Comparison of ENCODE assay signal across 10 mouse cellular contexts in the genomic region with DNA sequence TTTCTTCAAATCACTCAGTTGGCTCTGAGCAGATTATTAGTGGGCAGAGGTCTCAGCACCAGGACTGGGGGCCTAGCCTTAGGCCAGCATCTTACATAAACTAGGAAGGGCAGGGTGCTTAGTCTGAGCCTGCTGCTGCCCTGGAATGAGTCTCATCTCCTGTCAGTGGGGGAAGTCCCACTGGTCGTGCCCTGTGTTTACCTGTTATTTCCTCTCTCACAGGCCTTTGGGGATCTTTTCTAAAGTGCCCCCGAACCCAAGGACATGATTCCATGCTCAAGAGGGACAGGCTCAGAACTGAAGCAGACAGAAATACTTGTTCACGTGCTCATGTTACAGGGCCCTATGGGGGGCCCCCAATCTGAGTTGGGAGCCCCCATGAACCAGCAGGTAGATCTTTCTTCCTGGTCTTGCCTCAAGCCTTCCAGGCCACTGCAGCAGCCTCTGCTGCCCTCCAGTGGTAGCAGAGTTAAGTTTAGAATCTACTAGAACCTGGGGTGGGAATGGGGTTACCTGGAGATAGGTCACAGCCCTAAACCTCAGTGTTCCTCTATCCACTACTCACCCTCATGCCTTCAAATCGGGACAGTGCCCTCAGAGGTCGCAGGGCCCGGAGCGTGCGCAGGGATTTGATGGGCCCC. TPM values are rescaled to one million over a fixed set of nuclear protein-coding genes. Genes with fewer than 3 reads are reported as not detected.
DNase-seq lines count a peak whose midpoint lies in the region; ATAC-seq and TF ChIP-seq lines count a peak whose summit lies in the region.
"Had no signal": no experiment of that assay in that cellular context is flagged by ENCODE, and none has a peak within 500 bp of the region (broad histone marks: within the 10 kb centered on the region; RNA-seq: fewer than 3 reads in every experiment).

No protein-coding gene starts in this region.

- no peak overlapping the region for H3K4me2 ChIP-seq in kidney, embryonic 16.5 days (replicated peaks; ENCODE audit: low read depth, low read length)

- peak; percentile 92 for DNase-seq in A20 (ENCODE audit: low read depth, low spot score)
- DNase-seq in c-Kit-positive CD71-positive TER-119-positive erythroid progenitor cells, embryonic 14.5 days (ENCODE audit: low spot score) = peak; percentile 27
- peak; percentile 70 for DNase-seq in gastrocnemius, adult 2 months
- DNase-seq in lung, adult 2 months = peak; percentile 52
- DNase-seq in right cerebral cortex, postnatal 36 days (ENCODE audit: low spot score in 2 of 2) = peak; percentile 9 to 20

- peak; percentile 28 for ATAC-seq in kidney, embryonic 16.5 days (ENCODE audit: low FRiP score, low TSS enrichment)
- ATAC-seq in erythroblast, adult 5-6 weeks (replicated peaks; ENCODE audit: low FRiP score, poor library complexity, severe bottlenecking) = no peak

- H3K4me1 ChIP-seq in E14TG2a.4 (replicated peaks; ENCODE audit: low read depth, low read length) = peaks cover 25% of the 10 kb centered on the region
- H3K4me1 ChIP-seq in kidney, embryonic 16.5 days (ENCODE audit: insufficient read depth, low read length) = peaks cover 29% of the 10 kb centered on the region
- no peaks in the 10 kb centered on the region for H3K4me1 ChIP-seq in lung, adult 2 months (ENCODE audit: control insufficient read depth, insufficient read depth, low read length)

- H3K4me3 ChIP-seq in E14TG2a.4 (replicated peaks; ENCODE audit: low read length) = no peak overlapping the region
- no peak overlapping the region for H3K4me3 ChIP-seq in gastrocnemius, adult 2 months
- H3K4me3 ChIP-seq in kidney, embryonic 16.5 days (ENCODE audit: low read length) = no peak overlapping the region
- H3K4me3 ChIP-seq in lung, adult 2 months (replicated peaks; ENCODE audit: extremely low read depth, low read depth, low read length) = no peak overlapping the region

- H3K27ac ChIP-seq in gastrocnemius, adult 2 months = peak overlapping the region; percentile 93
- peak overlapping the region; percentile 89 for H3K27ac ChIP-seq in kidney, embryonic 16.5 days (ENCODE audit: low read length)

- no peak for TF ChIP-seq POLR2A in lung, adult 2 months (IDR thresholded peaks at IDR 0.05; ENCODE audit: borderline replicate concordance, extremely low read depth, low read depth, low read length)

- intact Hi-C loops in gastrocnemius, adult 2 months (cut with DNase I) = no loop called here

- H3K36me3 ChIP-seq in E14TG2a.4 (ENCODE audit: insufficient read depth, low read length) = no peaks in the 10 kb centered on the region
- no peaks in the 10 kb centered on the region for H3K36me3 ChIP-seq in kidney, embryonic 16.5 days (ENCODE audit: insufficient read depth, low read length)

- H3K9ac ChIP-seq in kidney, embryonic 16.5 days (replicated peaks; ENCODE audit: low read length) = no peak overlapping the region

- 54% methylated on average over 8 of the region's 8 CpGs for WGBS in kidney, embryonic 16.5 days
- 58% methylated on average over 8 of the region's 8 CpGs for WGBS in lung, adult 2 months

- no peaks in the 10 kb centered on the region for H3K9me3 ChIP-seq in E14TG2a.4 (ENCODE audit: low read length)
- H3K9me3 ChIP-seq in kidney, embryonic 16.5 days (ENCODE audit: low read length) = no peaks in the 10 kb centered on the region

- H3K27me3 ChIP-seq in E14TG2a.4 (ENCODE audit: insufficient read depth, low read length) = peaks cover 28% of the 10 kb centered on the region
- no peaks in the 10 kb centered on the region for H3K27me3 ChIP-seq in kidney, embryonic 16.5 days (ENCODE audit: insufficient read depth, low read length)

- TF ChIP-seq CTCF in E14TG2a.4 (conservative IDR thresholded peaks at IDR 0.05; ENCODE audit: low read length) = peak; percentile 47
- TF ChIP-seq CTCF in gastrocnemius, adult 2 months (IDR thresholded peaks at IDR 0.05) = peak; percentile 80
- TF ChIP-seq CTCF in lung, adult 2 months (IDR thresholded peaks at IDR 0.05; ENCODE audit: insufficient read depth, low read length) = peak; percentile 79

RNA-seq across cellular contexts. Expression of a gene that starts 11.1 kb away (rescaled TPM):
- total RNA-seq in gastrocnemius, adult 2 months (2021) = under 1 TPM; 0.28 to 0.64 TPM
- polyA plus RNA-seq in kidney, embryonic 16.5 days (2015; fragmentation: Nextera tagmentation; extraction: Ambion mirVana) = 6.9 and 7.2 TPM in 2 replicates
- polyA plus RNA-seq in lung, adult 2 months (2012; rRNA removed) = 25.7 and 45.9 TPM in 2 replicates
- total RNA-seq in erythroblast, adult 5-6 weeks (2015; ENCODE audit: low replicate concordance) = 10.7 and 16.1 TPM in 2 replicates
- total RNA-seq in erythroblast, adult 5-6 weeks (2017; ENCODE audit: low replicate concordance) = 3.2 and 7.2 TPM in 2 replicates

RNA-seq across cellular contexts. Expression of a gene that starts 24.0 kb away (rescaled TPM):
- total RNA-seq in gastrocnemius, adult 2 months (2021) = not detected
- polyA plus RNA-seq in kidney, embryonic 16.5 days (2015; fragmentation: Nextera tagmentation; extraction: Ambion mirVana) = not detected in 2 replicates
- polyA plus RNA-seq in lung, adult 2 months (2012; rRNA removed) = 0.19 and 0.28 TPM in 2 replicates
- not detected in 2 replicates for total RNA-seq in erythroblast, adult 5-6 weeks (2015; ENCODE audit: low replicate concordance)
- total RNA-seq in erythroblast, adult 5-6 weeks (2017; ENCODE audit: low replicate concordance) = not detected in 2 replicates
- polyA plus RNA-seq: gonadal fat pad, adult 2 months; stomach, embryonic 14.5 days had no signal

RNA-seq across cellular contexts. Expression of a gene that starts 27.4 kb away (rescaled TPM):
- 100 to 1,000 TPM; 439 to 468 TPM for total RNA-seq in gastrocnemius, adult 2 months (2021)
- 0.41 and 0.47 TPM in 2 replicates for polyA plus RNA-seq in kidney, embryonic 16.5 days (2015; fragmentation: Nextera tagmentation; extraction: Ambion mirVana)
- 1.1 and 4.2 TPM in 2 replicates for polyA plus RNA-seq in lung, adult 2 months (2012; rRNA removed)
- not detected in 2 replicates for total RNA-seq in erythroblast, adult 5-6 weeks (2015; ENCODE audit: low replicate concordance)
- not detected in 2 replicates for total RNA-seq in erythroblast, adult 5-6 weeks (2017; ENCODE audit: low replicate concordance)
- polyA plus RNA-seq: stomach, embryonic 14.5 days had no signal

RNA-seq across cellular contexts. Expression of a gene that starts 39.6 kb away (rescaled TPM):
- total RNA-seq in gastrocnemius, adult 2 months (2021) = 1 to 10 TPM; 3.9 to 6.5 TPM
- polyA plus RNA-seq in kidney, embryonic 16.5 days (2015; fragmentation: Nextera tagmentation; extraction: Ambion mirVana) = 0.36 and 0.39 TPM in 2 replicates
- polyA plus RNA-seq in lung, adult 2 months (2012; rRNA removed) = 27.3 and 30.4 TPM in 2 replicates
- total RNA-seq in erythroblast, adult 5-6 weeks (2015; ENCODE audit: low replicate concordance) = not detected in 2 replicates
- not detected in 2 replicates for total RNA-seq in erythroblast, adult 5-6 weeks (2017; ENCODE audit: low replicate concordance)

RNA-seq across cellular contexts. Expression of a gene that starts 49.2 kb away (rescaled TPM):
- under 1 TPM; 0.08 TPM for total RNA-seq in gastrocnemius, adult 2 months (2021)
- polyA plus RNA-seq in kidney, embryonic 16.5 days (2015; fragmentation: Nextera tagmentation; extraction: Ambion mirVana) = 0.81 and 1.0 TPM in 2 replicates
- polyA plus RNA-seq in lung, adult 2 months (2012; rRNA removed) = 0.05 and 0.06 TPM in 2 replicates
- total RNA-seq in erythroblast, adult 5-6 weeks (2015; ENCODE audit: low replicate concordance) = 0.42 TPM in 1 of 2 replicates, not detected in the other
- total RNA-seq in erythroblast, adult 5-6 weeks (2017; ENCODE audit: low replicate concordance) = 0.56 TPM in 1 of 2 replicates, not detected in the other

Comparison
In these comparisons a context has a peak if more than half of its experiments do, and no peak if none do; other contexts are left out.
1. DNase-seq: peak in every context shown above with its lines; median percentile 92 in A20; 70 in gastrocnemius, adult 2 months; 52 in lung, adult 2 months; 27 in c-Kit-positive CD71-positive TER-119-positive erythroid progenitor cells, embryonic 14.5 days; 14 in right cerebral cortex, postnatal 36 days.
2. RNA of a gene that starts 27.4 kb away (total RNA-seq): 439 to 468 TPM in gastrocnemius, adult 2 months; not detected in erythroblast, adult 5-6 weeks; every median in the first group is over 100 times any median in the second.
3. Peak in every context shown above with its lines, with median percentiles within 50 percentile points of each other: CTCF ChIP-seq.